Mouse (Mus musculus) liver, adult 2 months (tissue): Measurements from ENCODE around the gene Rdh7. TPM values are rescaled to one million over a fixed set of nuclear protein-coding genes. Genes with fewer than 3 reads are reported as not detected.

Experiments
- DNase-seq: peaks from one replicate; pipeline ENCODE4 v3.0.0-alpha.2; 2011; ENCODE audit warnings: low read depth, low spot score; ENCODE audit errors: extremely low read depth
- H3K27ac ChIP-seq: fragments of 200-500 bp; replicated peaks from 2 replicates; pipeline ENCODE4 v1.5.1; 2012; ENCODE audit warnings: low read depth, mild to moderate bottlenecking, control low read depth, inconsistent platforms, low read length; ENCODE audit not compliant: insufficient read depth
- H3K27me3 ChIP-seq: fragments of 200-500 bp; 2 replicates; pipeline ENCODE4 v1.6.1; 2012; ENCODE audit warnings: mild to moderate bottlenecking, moderate library complexity, low read length, inconsistent platforms; ENCODE audit not compliant: control insufficient read depth, insufficient read depth
- H3K36me3 ChIP-seq: fragments of 200-500 bp; 2 replicates; pipeline ENCODE4 v1.6.1; 2012; ENCODE audit warnings: low read length, inconsistent platforms; ENCODE audit not compliant: control insufficient read depth, insufficient read depth
- H3K4me1 ChIP-seq: fragments of 200-500 bp; 2 replicates; pipeline ENCODE4 v1.6.1; 2011; ENCODE audit warnings: low read length; ENCODE audit not compliant: control insufficient read depth, insufficient read depth
- H3K4me3 ChIP-seq: fragments of 200-500 bp; 2 replicates; pipeline ENCODE4 v1.5.1; 2011; ENCODE audit warnings: low read depth, mild to moderate bottlenecking, control low read depth, low read length, moderate library complexity; ENCODE audit not compliant: insufficient read depth
- H3K79me2 ChIP-seq: fragments of 200-500 bp; 2 replicates; pipeline ENCODE4 v1.6.1; 2012; ENCODE audit warnings: inconsistent platforms, mild to moderate bottlenecking, low read length, moderate library complexity; ENCODE audit not compliant: control insufficient read depth, insufficient read depth
- H3K9ac ChIP-seq: fragments of 200-500 bp; 2 replicates; pipeline ENCODE4 v1.6.1; 2012; ENCODE audit warnings: low read depth, mild to moderate bottlenecking, control low read depth, inconsistent platforms, low read length
- CTCF ChIP-seq: fragments of 200-500 bp; IDR thresholded peaks from 2 replicates; pipeline ENCODE4 v1.5.1; 2011; ENCODE audit warnings: low read depth, low read length, control low read depth
- POLR2A ChIP-seq: fragments of 200-500 bp; IDR thresholded peaks from 2 replicates; pipeline ENCODE4 v1.6.1; 2011; ENCODE audit warnings: low read length, control low read depth; ENCODE audit not compliant: insufficient read depth; ENCODE audit errors: extremely low read depth
- WGBS: fragments of 180-500 bp; shearing (Covaris S2); methylation state at CpG from one replicate; pipeline ENCODE4 v1.1.7; 2018; 5-methylcytosine and 5-hydroxymethylcytosine counted together
- polyA plus RNA-seq: library from polyadenylated mRNA; depleted of rRNA; stranded (reverse); fragments of >200 nt; gene quantifications from 2 replicates; pipeline ENCODE4 v1.2.3, GENCODE M21; 2012
- total RNA-seq: library from RNA; depleted of rRNA; stranded (reverse); fragments of >200 nt; gene quantifications from 2 replicates; pipeline ENCODE4 v1.2.3, GENCODE M21; 2014

Rdh7 gene
- total and polyA plus RNA-seq, 2 experiments, result 1,219 to 1,436 TPM

DNA sequence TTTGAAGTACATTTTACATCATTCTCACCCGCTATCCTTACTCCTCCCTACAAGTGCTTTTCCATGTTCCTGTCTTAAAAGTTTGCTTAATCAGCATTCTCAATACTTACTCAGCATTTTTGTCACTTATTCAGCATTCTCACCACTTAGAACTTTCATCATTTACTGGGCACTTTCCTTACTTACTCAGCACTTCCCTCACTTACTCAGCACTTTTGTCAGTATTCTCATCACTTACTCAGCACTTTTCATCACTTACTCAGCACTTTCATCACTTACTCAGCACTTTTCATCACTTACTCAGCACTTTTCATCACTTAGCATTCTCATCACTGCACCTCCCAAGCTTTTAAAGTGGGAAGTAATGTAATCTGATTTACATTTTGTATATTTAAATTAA is 27.0 kb upstream of the Rdh7 start:
- no peak overlapping the region for H3K9ac ChIP-seq
- peaks cover 13% of the 10 kb centered on the region for H3K36me3 ChIP-seq
- 93% methylated on average over 1 of the region's 1 CpGs for WGBS
- no peaks in the 10 kb centered on the region for H3K27me3 ChIP-seq
- no peaks in the 10 kb centered on the region for H3K4me1 ChIP-seq
- DNase-seq, result no peak
- H3K4me3 ChIP-seq, result no peak overlapping the region
- TF ChIP-seq CTCF (no peak), POLR2A (no peak)
- no peaks in the 10 kb centered on the region for H3K79me2 ChIP-seq
- no peak overlapping the region for H3K27ac ChIP-seq

DNA sequence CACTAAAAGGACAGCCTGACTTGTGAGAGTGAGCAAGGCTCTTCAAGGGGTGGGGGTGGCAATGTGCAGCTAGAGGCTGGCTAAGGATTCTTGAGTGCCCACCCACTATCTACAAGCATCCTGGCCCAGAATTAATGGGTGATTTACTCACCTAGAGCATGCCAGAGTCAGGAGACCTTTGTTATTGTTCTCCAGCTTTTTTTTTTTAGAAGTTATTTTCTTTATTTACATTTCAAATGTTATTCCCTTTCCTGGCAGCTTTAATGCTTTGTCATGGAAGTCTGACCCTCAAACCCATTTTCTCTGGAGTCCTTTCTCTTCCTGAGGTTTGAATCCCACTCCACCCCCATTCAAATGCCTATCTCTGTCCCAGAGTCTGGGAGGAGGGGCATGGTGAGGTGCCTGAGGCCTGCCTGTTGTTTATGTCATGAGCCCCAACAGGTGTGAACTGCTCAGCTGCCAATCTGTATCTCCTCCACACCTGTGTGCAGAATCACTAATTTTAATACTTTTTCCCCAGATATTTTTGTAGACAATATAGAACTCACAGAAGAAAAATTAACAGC is 18.9 kb upstream of the Rdh7 start:
- Histone ChIP-seq H3K79me2 (peaks cover under 1% of the 10 kb centered on the region; the same call in 1 of the 2 replicates), H3K27ac (no peak overlapping the region), H3K4me3 (no peak overlapping the region), H3K4me1 (peaks cover 28% of the 10 kb centered on the region), H3K27me3 (no peaks in the 10 kb centered on the region), H3K36me3 (peaks cover 29% of the 10 kb centered on the region), H3K9ac (no peak overlapping the region)
- TF ChIP-seq CTCF, result no peak
- no peak for TF ChIP-seq POLR2A
- no peak for DNase-seq

DNA sequence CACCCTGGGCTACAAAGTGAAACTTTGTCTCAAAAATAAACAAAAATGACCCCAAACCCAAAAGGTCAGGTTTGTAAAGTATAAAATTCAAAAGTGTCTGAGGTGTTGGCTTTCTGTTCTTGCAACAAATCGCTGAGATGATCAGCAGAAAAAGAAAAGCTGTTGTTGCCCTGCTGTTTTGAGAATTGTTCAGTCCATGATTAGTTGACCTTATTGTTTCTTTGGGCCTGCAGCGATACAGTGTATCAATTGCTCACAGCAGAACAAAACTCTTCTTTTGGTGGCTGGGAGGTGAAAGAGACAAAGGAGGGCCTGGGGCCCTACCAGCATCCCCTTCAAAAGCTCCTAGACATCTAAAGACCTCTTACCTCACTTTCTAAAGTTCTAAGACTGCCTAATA is 17.5 kb upstream of the Rdh7 start:
- Histone ChIP-seq H3K27me3 (no peaks in the 10 kb centered on the region), H3K4me3 (no peak overlapping the region), H3K36me3 (peaks cover 24% of the 10 kb centered on the region), H3K4me1 (peaks cover 29% of the 10 kb centered on the region), H3K9ac (no peak overlapping the region), H3K79me2 (peaks cover 4% of the 10 kb centered on the region; the same call in 1 of the 2 replicates), H3K27ac (no peak overlapping the region)
- WGBS, result 63% methylated on average over 2 of the region's 2 CpGs
- DNase-seq, result no peak
- no peak for TF ChIP-seq CTCF
- no peak for TF ChIP-seq POLR2A

DNA sequence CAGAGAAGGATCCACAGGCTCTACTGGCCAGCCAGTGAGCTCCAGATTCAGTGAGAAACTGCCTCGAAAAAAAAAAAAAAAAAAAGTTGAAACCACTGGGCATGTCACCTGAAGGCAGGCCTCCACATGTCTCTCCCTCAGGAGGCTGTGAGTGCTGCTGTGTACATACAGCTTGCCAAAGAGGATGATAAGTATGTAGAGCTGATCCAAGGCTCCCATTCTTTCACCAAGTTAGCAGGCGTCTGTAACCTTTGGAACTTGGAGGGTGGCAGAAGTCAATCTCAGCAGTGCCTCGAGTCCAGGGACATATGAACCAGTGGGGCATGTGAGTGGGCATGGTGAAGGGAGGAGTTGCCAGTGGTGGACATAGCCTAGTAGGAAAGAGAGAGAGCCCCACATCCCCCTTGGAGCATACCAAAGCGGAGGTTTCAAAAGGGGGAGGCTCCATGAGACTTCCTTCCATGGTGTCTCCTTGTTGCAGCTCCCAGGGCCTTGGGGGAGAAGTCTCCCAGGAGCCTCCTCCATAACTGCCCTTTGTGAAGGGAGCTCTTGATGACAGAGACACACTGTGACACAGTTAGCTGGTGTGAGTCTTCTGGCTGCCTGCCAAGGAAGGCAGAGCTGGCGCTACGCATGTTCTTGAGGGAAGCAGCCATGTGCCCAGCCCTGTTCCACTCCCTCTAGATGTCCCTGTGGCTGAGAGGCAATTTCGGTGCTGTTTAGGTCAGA is 16.3 kb upstream of the Rdh7 start:
- 38% methylated on average over 7 of the region's 7 CpGs for WGBS
- Histone ChIP-seq H3K4me3 (no peak overlapping the region), H3K27ac (peak overlapping the region; percentile 70), H3K79me2 (peaks cover 4% of the 10 kb centered on the region; the same call in 1 of the 2 replicates), H3K9ac (0 out of 2 replicates have a peak overlapping the region, but pooled peaks have one; percentile 0), H3K27me3 (no peaks in the 10 kb centered on the region), H3K36me3 (peaks cover 11% of the 10 kb centered on the region), H3K4me1 (peaks cover 31% of the 10 kb centered on the region)
- DNase-seq, result peak; percentile 78
- TF ChIP-seq POLR2A, result no peak
- TF ChIP-seq CTCF, result no peak

DNA sequence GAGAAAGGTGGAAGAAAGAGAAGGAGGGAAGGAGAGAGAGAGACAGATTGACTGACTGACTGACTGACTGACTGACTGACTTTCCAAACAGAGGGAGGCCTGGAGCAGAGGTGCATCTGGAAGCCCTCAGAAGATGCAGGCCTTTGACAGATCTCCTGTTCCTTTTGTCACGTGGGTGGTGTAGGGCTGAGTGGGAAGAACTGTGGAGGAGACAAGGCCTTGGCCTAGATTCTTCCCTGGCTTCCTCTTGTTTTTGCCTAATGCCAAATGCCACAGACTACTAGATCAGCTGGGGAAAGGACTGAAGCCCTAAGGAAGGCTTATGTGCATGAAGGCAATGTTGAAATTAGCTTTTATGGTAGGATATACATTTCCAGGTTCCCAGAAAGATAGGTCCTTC is 14.5 kb upstream of the Rdh7 start:
- Histone ChIP-seq H3K9ac (peak overlapping the region; percentile 72), H3K36me3 (peaks cover 7% of the 10 kb centered on the region), H3K4me1 (peaks cover 31% of the 10 kb centered on the region), H3K4me3 (peak overlapping the region; percentile 24; the same call in 1 of the 2 replicates), H3K79me2 (peaks cover 4% of the 10 kb centered on the region; the same call in 1 of the 2 replicates), H3K27me3 (no peaks in the 10 kb centered on the region), H3K27ac (peak overlapping the region; percentile 98)
- WGBS, result 22% methylated on average over 1 of the region's 1 CpGs
- DNase-seq, result peak; percentile 67
- TF ChIP-seq CTCF, result no peak
- no peak for TF ChIP-seq POLR2A

DNA sequence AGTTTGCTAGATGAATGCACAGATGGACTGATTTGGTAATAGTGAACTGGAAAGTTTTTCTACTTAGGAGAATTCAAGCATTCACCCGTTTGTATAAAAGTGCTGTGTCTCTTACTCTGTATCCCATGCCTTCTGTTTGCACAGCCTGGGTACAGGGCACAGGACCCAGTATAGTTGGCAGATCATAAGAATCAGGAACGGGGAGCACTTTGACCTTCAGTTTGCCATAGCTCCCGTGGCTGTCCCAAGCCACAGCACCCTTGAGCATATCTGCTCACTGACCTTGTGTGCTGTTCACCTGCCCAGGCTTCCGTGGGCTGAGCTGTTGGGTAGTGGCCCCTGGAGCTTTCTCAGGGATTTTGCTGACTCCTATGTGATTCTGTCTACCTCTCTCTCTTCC is 13.1 kb upstream of the Rdh7 start:
- WGBS, result 20% methylated on average over 4 of the region's 4 CpGs
- Histone ChIP-seq H3K27ac (peak overlapping the region; percentile 98), H3K36me3 (peaks cover 7% of the 10 kb centered on the region), H3K79me2 (peaks cover 4% of the 10 kb centered on the region; the same call in 1 of the 2 replicates), H3K9ac (peak overlapping the region; percentile 72), H3K27me3 (no peaks in the 10 kb centered on the region), H3K4me1 (peaks cover 36% of the 10 kb centered on the region), H3K4me3 (peak overlapping the region; percentile 49)
- TF ChIP-seq CTCF, result no peak
- peak; percentile 50; the same call in 1 of the 2 replicates for TF ChIP-seq POLR2A
- DNase-seq, result peak; percentile 95
